Mouse (Mus musculus) heart, embryonic 11.5 days (tissue): Measurements from ENCODE around the gene Bank1. TPM values are rescaled to one million over a fixed set of nuclear protein-coding genes. Genes with fewer than 3 reads are reported as not detected.

Experiments
- ATAC-seq: fragments of 200-750 bp; cut with Nextera tagmentation; replicated peaks from 2 replicates; pipeline ENCODE4 v1.8.0; 2017; ENCODE audit warnings: moderate library complexity; ENCODE audit not compliant: insufficient number of reproducible peaks, low FRiP score, low TSS enrichment
- H3K27ac ChIP-seq: fragments of 300-500 bp; sonication (generic); 2 replicates; pipeline ENCODE4 v1.5.1; 2014; ENCODE audit warnings: mild to moderate bottlenecking, low read depth, low read length
- H3K27me3 ChIP-seq: fragments of 300-500 bp; sonication (generic); 2 replicates; pipeline ENCODE4 v1.6.1; 2014; ENCODE audit warnings: mild to moderate bottlenecking, low read length, mixed read lengths; ENCODE audit not compliant: control insufficient read depth, insufficient read depth
- H3K36me3 ChIP-seq: fragments of 300-500 bp; sonication (generic); 2 replicates; pipeline ENCODE4 v1.6.1; 2014; ENCODE audit warnings: mild to moderate bottlenecking, low read length, moderate library complexity, mixed read lengths; ENCODE audit not compliant: control insufficient read depth, insufficient read depth
- H3K4me1 ChIP-seq: fragments of 300-500 bp; sonication (generic); 2 replicates; pipeline ENCODE4 v1.6.1; 2014; ENCODE audit warnings: low read length; ENCODE audit not compliant: control insufficient read depth, insufficient read depth
- H3K4me2 ChIP-seq: fragments of 300-500 bp; sonication (generic); 2 replicates; pipeline ENCODE4 v1.6.1; 2014; ENCODE audit warnings: mild to moderate bottlenecking, moderate library complexity
- H3K4me3 ChIP-seq: fragments of 300-500 bp; sonication (generic); 2 replicates; pipeline ENCODE4 v1.5.1; 2014; ENCODE audit warnings: low read depth, low read length
- H3K9ac ChIP-seq: fragments of 300-500 bp; sonication (generic); 2 replicates; pipeline ENCODE4 v1.6.1; 2014; ENCODE audit warnings: mild to moderate bottlenecking, low read depth, low read length, moderate library complexity
- H3K9me3 ChIP-seq: fragments of 300-500 bp; sonication (generic); replicated peaks from 2 replicates; pipeline ENCODE4 v1.6.1; 2016; ENCODE audit warnings: low read length; ENCODE audit not compliant: control insufficient read depth
- WGBS: fragments of 180-500 bp; shearing (Covaris S2); extraction: QIAGEN DNeasy Blood & Tissue Kit; methylation state at CpG from one replicate; pipeline ENCODE4 v1.1.7; 2014; ENCODE audit not compliant: insufficient replicate concordance; 5-methylcytosine and 5-hydroxymethylcytosine counted together
- polyA plus RNA-seq: library from polyadenylated mRNA; unstranded; fragments of >200 nt; fragmentation: Nextera tagmentation; extraction: Ambion mirVana; gene quantifications from 2 replicates; pipeline ENCODE4 v1.2.1, GENCODE M21; 2014

Bank1 gene
- polyA plus RNA-seq, result 0.23 and 0.43 TPM in 2 replicates

DNA sequence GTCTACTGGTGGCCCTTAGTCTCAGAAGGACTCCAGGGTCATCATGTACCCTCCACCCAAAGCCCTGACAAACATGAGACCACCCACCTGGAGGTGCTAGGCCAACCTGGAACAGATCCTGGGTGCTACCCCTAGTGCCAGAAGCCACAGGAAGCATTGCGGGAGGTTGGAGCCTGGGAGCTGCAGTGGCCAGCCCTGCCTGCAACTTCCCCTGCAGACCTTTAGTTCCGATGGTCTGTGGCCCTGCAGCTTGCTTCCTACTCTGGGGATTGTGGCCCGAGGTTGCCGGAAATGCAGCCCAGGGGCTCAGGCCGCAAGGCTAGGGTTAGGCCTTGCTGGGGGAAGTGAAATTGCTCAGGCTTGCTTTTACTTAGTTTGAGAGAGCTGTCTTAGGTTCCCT lies at the start of gene Bank1:
Bank1 (minus strand) TSS at position 284 of the 400 bp plus-strand sequence.
- Histone ChIP-seq H3K4me2 (no peak within 1 kb of the TSS), H3K4me3 (no peak within 1 kb of the TSS), H3K9me3 (no peaks in the 10 kb centered on the region), H3K9ac (no peak within 1 kb of the TSS), H3K4me1 (no peaks in the 10 kb centered on the region), H3K27ac (no peak within 1 kb of the TSS), H3K27me3 (no peaks in the 10 kb centered on the region), H3K36me3 (no peaks in the 10 kb centered on the region)
- ATAC-seq, result no peak
- WGBS, result 54% methylated on average over 5 of the region's 5 CpGs

DNA sequence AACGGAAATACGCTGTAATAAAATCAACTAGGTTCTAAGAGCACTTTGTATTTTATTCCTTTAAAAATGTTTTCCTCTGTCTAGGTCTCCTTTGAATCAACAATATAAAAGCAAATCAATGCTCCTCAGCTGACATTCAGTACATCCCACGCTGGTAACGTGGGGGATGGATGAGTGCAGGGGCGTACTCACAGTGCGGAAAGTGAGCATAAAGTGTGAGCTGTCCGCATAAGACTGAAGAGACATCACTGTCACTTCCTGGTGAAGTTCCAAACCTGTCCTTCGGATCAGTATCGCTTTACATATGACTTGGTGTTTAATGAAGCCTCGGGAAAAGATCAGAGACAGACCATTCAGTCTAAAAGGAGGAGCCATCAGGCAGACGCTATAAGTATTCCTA lies 44.0 kb upstream of the Bank1 start:
- no peaks in the 10 kb centered on the region for H3K27me3 ChIP-seq
- WGBS, result 74% methylated on average over 11 of the region's 11 CpGs
- H3K9ac ChIP-seq, result no peak overlapping the region
- no peaks in the 10 kb centered on the region for H3K4me1 ChIP-seq
- no peak for ATAC-seq
- H3K36me3 ChIP-seq, result no peaks in the 10 kb centered on the region
- H3K4me3 ChIP-seq, result no peak overlapping the region
- H3K9me3 ChIP-seq, result no peaks in the 10 kb centered on the region
- H3K4me2 ChIP-seq, result no peak overlapping the region
- no peak overlapping the region for H3K27ac ChIP-seq

DNA sequence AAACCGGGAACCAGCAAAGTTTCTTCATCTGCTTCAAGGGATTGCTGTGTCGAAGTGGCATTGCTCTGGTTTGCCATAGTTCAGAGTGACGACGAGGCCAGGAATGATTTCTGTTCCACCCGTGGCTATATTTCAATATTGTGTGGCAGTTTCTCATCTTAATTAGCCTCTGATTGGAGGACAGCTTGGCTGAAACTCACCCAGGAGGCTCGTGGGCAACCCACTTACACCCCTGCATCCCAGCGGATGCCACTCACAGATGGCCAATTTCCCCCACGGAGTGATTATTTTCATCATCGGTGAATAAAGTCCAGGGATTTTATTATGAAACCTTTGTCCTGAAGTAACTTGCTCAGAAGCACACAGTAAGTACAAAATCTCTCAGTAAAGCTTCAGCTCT lies 43.6 kb upstream of the Bank1 start:
- Histone ChIP-seq H3K9me3 (no peaks in the 10 kb centered on the region), H3K4me2 (no peak overlapping the region), H3K4me1 (no peaks in the 10 kb centered on the region), H3K4me3 (no peak overlapping the region), H3K36me3 (no peaks in the 10 kb centered on the region), H3K27me3 (no peaks in the 10 kb centered on the region), H3K9ac (no peak overlapping the region), H3K27ac (no peak overlapping the region)
- no peak for ATAC-seq
- WGBS, result 82% methylated on average over 9 of the region's 9 CpGs

- Histone ChIP-seq H3K4me2 (no peak overlapping the region), H3K9ac (no peak overlapping the region), H3K27ac (no peak overlapping the region), H3K9me3 (no peaks in the 10 kb centered on the region), H3K36me3 (no peaks in the 10 kb centered on the region), H3K4me3 (no peak overlapping the region), H3K27me3 (no peaks in the 10 kb centered on the region), H3K4me1 (no peaks in the 10 kb centered on the region)
- WGBS, result 75% methylated on average over 4 of the region's 4 CpGs
- no peak for ATAC-seq
Measured at GRCm38 (mm10) chr3:136368505-136368999, 42.7 kb upstream of the Bank1 start.

DNA sequence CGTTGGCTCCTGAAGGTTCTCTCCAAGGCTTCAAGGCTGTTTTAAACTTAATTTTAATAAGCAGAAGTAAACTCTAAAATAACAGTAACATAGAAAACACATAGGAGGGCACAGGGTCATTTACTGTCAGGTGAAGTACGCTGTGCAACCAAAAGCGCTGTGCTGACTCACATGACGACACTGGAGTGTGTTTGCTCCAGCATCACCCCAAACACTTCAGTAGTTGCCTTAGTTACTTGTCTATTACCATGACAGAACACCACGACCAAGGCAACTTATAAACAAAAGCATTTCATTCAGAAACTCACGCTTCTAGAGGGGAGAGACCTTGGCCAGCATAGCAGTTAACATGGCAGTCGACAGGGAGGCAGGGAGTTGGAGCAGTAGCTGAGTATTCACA lies 23.8 kb upstream of the Bank1 start:
- no peak for ATAC-seq
- H3K9me3 ChIP-seq, result no peaks in the 10 kb centered on the region
- no peaks in the 10 kb centered on the region for H3K36me3 ChIP-seq
- H3K27me3 ChIP-seq, result no peaks in the 10 kb centered on the region
- no peak overlapping the region for H3K4me2 ChIP-seq
- WGBS, result 71% methylated on average over 7 of the region's 7 CpGs
- no peaks in the 10 kb centered on the region for H3K4me1 ChIP-seq
- H3K4me3 ChIP-seq, result no peak overlapping the region
- H3K9ac ChIP-seq, result no peak overlapping the region
- H3K27ac ChIP-seq, result no peak overlapping the region

DNA sequence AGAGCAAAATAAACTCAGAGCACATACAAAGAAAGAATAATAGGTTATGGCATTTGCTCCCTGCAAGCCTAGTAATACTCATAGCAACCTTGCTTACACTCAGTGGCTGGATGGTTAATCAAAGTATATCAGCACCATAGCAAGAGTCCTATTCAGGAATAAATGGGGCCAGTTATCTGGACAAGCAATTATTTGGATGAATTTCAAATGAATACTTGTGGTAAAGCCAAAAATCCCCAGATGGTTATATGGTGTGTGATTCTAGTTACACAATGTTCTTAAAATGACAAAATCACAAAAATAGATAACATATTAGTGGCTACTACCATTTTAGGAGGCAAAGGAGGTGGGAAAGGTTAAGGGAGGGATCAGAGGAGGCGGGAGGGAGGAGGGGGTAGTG lies 22.7 kb upstream of the Bank1 start:
- Histone ChIP-seq H3K9ac (no peak overlapping the region), H3K4me3 (no peak overlapping the region), H3K9me3 (no peaks in the 10 kb centered on the region), H3K4me1 (no peaks in the 10 kb centered on the region), H3K36me3 (no peaks in the 10 kb centered on the region), H3K27ac (no peak overlapping the region), H3K27me3 (no peaks in the 10 kb centered on the region), H3K4me2 (no peak overlapping the region)
- 36% methylated on average over 1 of the region's 1 CpGs for WGBS
- no peak for ATAC-seq

DNA sequence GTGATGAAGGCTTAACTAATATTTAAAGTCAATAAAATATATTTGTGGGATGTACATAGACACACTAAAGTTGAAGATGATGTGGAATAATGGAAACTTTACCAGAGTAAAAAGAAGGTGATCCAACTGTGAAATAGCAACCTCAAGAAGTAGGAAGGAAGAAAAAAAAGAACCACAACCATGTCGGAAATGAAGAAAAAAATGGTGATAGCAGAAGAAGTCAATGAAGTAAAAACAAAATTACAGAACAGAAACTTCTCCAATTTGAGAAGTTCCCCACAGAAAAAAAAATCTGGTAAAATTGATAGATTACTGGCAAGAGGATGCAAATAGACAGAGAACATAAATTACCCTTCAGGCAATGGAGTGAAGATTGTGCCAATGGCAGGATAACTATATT lies 21.4 kb upstream of the Bank1 start:
- no peak overlapping the region for H3K4me3 ChIP-seq
- no peak overlapping the region for H3K27ac ChIP-seq
- no peak overlapping the region for H3K9ac ChIP-seq
- no peak for ATAC-seq
- WGBS, result 79% methylated on average over 1 of the region's 1 CpGs
- H3K27me3 ChIP-seq, result no peaks in the 10 kb centered on the region
- H3K4me2 ChIP-seq, result no peak overlapping the region
- no peaks in the 10 kb centered on the region for H3K4me1 ChIP-seq
- H3K36me3 ChIP-seq, result no peaks in the 10 kb centered on the region
- no peaks in the 10 kb centered on the region for H3K9me3 ChIP-seq

GRCm38 (mm10) chr3:136341911-136342310 lies 16.0 kb upstream of the Bank1 start:
- Histone ChIP-seq H3K4me1 (no peaks in the 10 kb centered on the region), H3K27ac (no peak overlapping the region), H3K9me3 (no peaks in the 10 kb centered on the region), H3K36me3 (no peaks in the 10 kb centered on the region), H3K4me3 (no peak overlapping the region), H3K9ac (no peak overlapping the region), H3K4me2 (no peak overlapping the region), H3K27me3 (no peaks in the 10 kb centered on the region)
- WGBS, result 83% methylated on average over 2 of the region's 2 CpGs
- no peak for ATAC-seq

GRCm38 (mm10) chr3:136339896-136340295 lies 14.0 kb upstream of the Bank1 start:
- Histone ChIP-seq H3K9me3 (no peaks in the 10 kb centered on the region), H3K4me3 (no peak overlapping the region), H3K27me3 (no peaks in the 10 kb centered on the region), H3K36me3 (no peaks in the 10 kb centered on the region), H3K9ac (no peak overlapping the region), H3K4me2 (no peak overlapping the region), H3K4me1 (no peaks in the 10 kb centered on the region), H3K27ac (no peak overlapping the region)
- ATAC-seq, result no peak
- 80% methylated on average over 2 of the region's 2 CpGs for WGBS
